Mouse (Mus musculus): ENCODE measurements around the gene Gm42669. TPM values are rescaled to one million over a fixed set of nuclear protein-coding genes. Genes with fewer than 3 reads are reported as not detected.

Gene Gm42669
- 0.04 TPM in 1 of 2 replicates, not detected in the other for polyA plus RNA-seq (2015; fragmentation: Nextera tagmentation; extraction: Ambion mirVana)

GRCm38 (mm10) chr5:107507321-107507720, at the start of gene Gm42669:
Gene Gm42669 (plus strand): TSS chr5:107507621.
- 62% methylated on average over 4 of the region's 4 CpGs for WGBS (ENCODE audit: insufficient replicate concordance)
- H3K27me3 ChIP-seq (ENCODE audit: control insufficient read depth, insufficient read depth, low read depth, low read length), result no peaks in the 10 kb centered on the region
- ATAC-seq (ENCODE audit: low read depth), result no peak
- H3K36me3 ChIP-seq (ENCODE audit: control insufficient read depth, insufficient read depth), result no peaks in the 10 kb centered on the region
- no peak within 1 kb of the TSS for H3K4me3 ChIP-seq (ENCODE audit: low read depth, low read length)
- H3K4me2 ChIP-seq (ENCODE audit: low read depth, low read length), result no peak within 1 kb of the TSS
- H3K9me3 ChIP-seq (replicated peaks; ENCODE audit: control insufficient read depth, low read length), result no peaks in the 10 kb centered on the region
- H3K4me1 ChIP-seq (ENCODE audit: control insufficient read depth, low read depth, low read length), result no peaks in the 10 kb centered on the region
- H3K27ac ChIP-seq (ENCODE audit: low read length), result no peak within 1 kb of the TSS
- no peak within 1 kb of the TSS for H3K9ac ChIP-seq (ENCODE audit: low read depth, low read length)

GRCm38 (mm10) chr5:107462147-107463076, 45.0 kb upstream of the Gm42669 start:
- Histone ChIP-seq H3K36me3 (ENCODE audit: control insufficient read depth, insufficient read depth) (no peaks in the 10 kb centered on the region), H3K4me1 (ENCODE audit: control insufficient read depth, low read depth, low read length) (peaks cover 11% of the 10 kb centered on the region), H3K9ac (ENCODE audit: low read depth, low read length) (no peak overlapping the region), H3K27ac (ENCODE audit: low read length) (peak overlapping the region; percentile 55), H3K4me2 (ENCODE audit: low read depth, low read length) (peak overlapping the region; percentile 34; the same call in 1 of the 2 replicates), H3K9me3 (replicated peaks; ENCODE audit: control insufficient read depth, low read length) (no peaks in the 10 kb centered on the region), H3K4me3 (ENCODE audit: low read depth, low read length) (no peak overlapping the region), H3K27me3 (ENCODE audit: control insufficient read depth, insufficient read depth, low read depth, low read length) (no peaks in the 10 kb centered on the region)
- 36% methylated on average over 4 of the region's 4 CpGs for WGBS (ENCODE audit: insufficient replicate concordance)
- ATAC-seq (ENCODE audit: low read depth), result peak; percentile 85

DNA sequence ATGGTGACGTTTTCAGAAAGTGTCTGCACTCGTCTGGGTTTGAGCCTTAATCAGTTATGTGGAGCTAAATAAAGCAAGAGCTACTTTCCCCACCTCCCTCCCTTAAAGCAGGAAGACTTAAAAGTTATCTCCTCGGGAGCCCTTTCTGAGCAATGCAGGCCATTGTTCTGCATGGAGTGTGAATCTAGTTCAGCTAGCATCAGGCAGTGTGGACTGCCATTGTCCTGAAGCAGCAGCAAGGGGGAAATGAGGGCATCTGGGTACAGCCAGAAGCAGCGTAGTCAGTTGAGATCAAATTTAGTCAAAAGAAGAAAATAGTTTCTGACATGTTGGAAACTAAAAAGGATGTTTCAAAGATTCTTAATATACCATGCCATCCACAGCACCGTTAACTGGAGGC, 40.9 kb upstream of the Gm42669 start:
- Histone ChIP-seq H3K4me1 (ENCODE audit: control insufficient read depth, low read depth, low read length) (peaks cover 25% of the 10 kb centered on the region), H3K27me3 (ENCODE audit: control insufficient read depth, insufficient read depth, low read depth, low read length) (no peaks in the 10 kb centered on the region), H3K27ac (ENCODE audit: low read length) (no peak overlapping the region), H3K4me2 (ENCODE audit: low read depth, low read length) (no peak overlapping the region), H3K36me3 (ENCODE audit: control insufficient read depth, insufficient read depth) (no peaks in the 10 kb centered on the region), H3K9ac (ENCODE audit: low read depth, low read length) (no peak overlapping the region), H3K4me3 (ENCODE audit: low read depth, low read length) (no peak overlapping the region), H3K9me3 (replicated peaks; ENCODE audit: control insufficient read depth, low read length) (no peaks in the 10 kb centered on the region)
- no peak for ATAC-seq (ENCODE audit: low read depth)
- WGBS (ENCODE audit: insufficient replicate concordance), result 58% methylated on average over 5 of the region's 5 CpGs

GRCm38 (mm10) chr5:107467098-107467497, 40.3 kb upstream of the Gm42669 start:
- no peaks in the 10 kb centered on the region for H3K9me3 ChIP-seq (replicated peaks; ENCODE audit: control insufficient read depth, low read length)
- ATAC-seq (ENCODE audit: low read depth), result no peak

DNA sequence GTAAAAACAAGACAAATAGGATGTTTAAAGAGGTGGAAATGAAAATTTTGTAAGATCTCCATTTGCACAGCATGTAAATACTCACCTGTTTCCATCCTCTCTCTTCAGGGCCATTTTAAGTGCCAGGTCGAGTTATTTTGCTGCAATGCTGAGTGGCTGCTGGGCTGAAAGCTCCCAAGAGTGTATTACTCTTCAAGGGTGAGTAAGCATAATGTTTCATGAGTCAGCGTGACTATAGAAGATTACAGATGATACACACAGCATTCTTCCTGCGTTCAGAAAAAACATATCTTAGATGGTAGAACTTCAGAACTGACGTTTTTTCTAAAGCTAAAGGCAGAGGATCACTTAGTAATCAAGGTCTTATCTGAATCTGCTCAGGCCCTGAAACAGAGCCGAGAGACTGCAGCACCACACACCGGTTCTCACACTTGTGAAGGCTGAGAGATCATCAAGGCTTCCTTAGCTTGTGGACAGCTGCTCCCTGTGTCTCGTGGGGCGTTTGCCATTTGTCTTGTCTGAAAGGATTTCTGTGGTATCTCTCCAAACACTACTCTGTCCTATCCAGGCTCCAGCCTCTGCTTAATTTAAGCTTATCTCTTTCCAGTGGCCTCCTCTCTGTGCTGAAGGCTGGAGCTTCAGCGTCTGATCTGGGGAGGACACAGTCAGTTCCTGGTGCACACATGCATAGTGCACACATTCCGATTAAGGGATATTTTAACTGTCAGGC, 36.7 kb upstream of the Gm42669 start:
- ATAC-seq (ENCODE audit: low read depth), result peak; percentile 91
- 27% methylated on average over 10 of the region's 10 CpGs for WGBS (ENCODE audit: insufficient replicate concordance)
- H3K27ac ChIP-seq (ENCODE audit: low read length), result peak overlapping the region; percentile 92
- H3K4me1 ChIP-seq (ENCODE audit: control insufficient read depth, low read depth, low read length), result peaks cover 15% of the 10 kb centered on the region
- H3K4me3 ChIP-seq (ENCODE audit: low read depth, low read length), result peak overlapping the region; percentile 18; the same call in 1 of the 2 replicates
- no peaks in the 10 kb centered on the region for H3K27me3 ChIP-seq (ENCODE audit: control insufficient read depth, insufficient read depth, low read depth, low read length)
- H3K9ac ChIP-seq (ENCODE audit: low read depth, low read length), result peak overlapping the region; percentile 30
- H3K36me3 ChIP-seq (ENCODE audit: control insufficient read depth, insufficient read depth), result no peaks in the 10 kb centered on the region
- no peaks in the 10 kb centered on the region for H3K9me3 ChIP-seq (replicated peaks; ENCODE audit: control insufficient read depth, low read length)
- H3K4me2 ChIP-seq (ENCODE audit: low read depth, low read length), result peak overlapping the region; percentile 51

More at GRCm38 (mm10) chr5:107467098-107467497, 40.3 kb upstream of the Gm42669 start:
- peaks cover 24% of the 10 kb centered on the region for H3K4me1 ChIP-seq (ENCODE audit: control insufficient read depth, low read depth, low read length)
- no peak overlapping the region for H3K9ac ChIP-seq (ENCODE audit: low read depth, low read length)
- H3K36me3 ChIP-seq (ENCODE audit: control insufficient read depth, insufficient read depth), result no peaks in the 10 kb centered on the region
- WGBS (ENCODE audit: insufficient replicate concordance), result 70% methylated on average over 4 of the region's 4 CpGs
- H3K4me2 ChIP-seq (ENCODE audit: low read depth, low read length), result no peak overlapping the region
- H3K27me3 ChIP-seq (ENCODE audit: control insufficient read depth, insufficient read depth, low read depth, low read length), result no peaks in the 10 kb centered on the region
- no peak overlapping the region for H3K4me3 ChIP-seq (ENCODE audit: low read depth, low read length)
- no peak overlapping the region for H3K27ac ChIP-seq (ENCODE audit: low read length)

GRCm38 (mm10) chr5:107480194-107480593, 27.2 kb upstream of the Gm42669 start:
- H3K36me3 ChIP-seq (ENCODE audit: control insufficient read depth, insufficient read depth), result no peaks in the 10 kb centered on the region
- ATAC-seq (ENCODE audit: low read depth), result no peak
- no peak overlapping the region for H3K4me3 ChIP-seq (ENCODE audit: low read depth, low read length)
- H3K27me3 ChIP-seq (ENCODE audit: control insufficient read depth, insufficient read depth, low read depth, low read length), result no peaks in the 10 kb centered on the region
- no peak overlapping the region for H3K27ac ChIP-seq (ENCODE audit: low read length)
- H3K4me2 ChIP-seq (ENCODE audit: low read depth, low read length), result no peak overlapping the region
- H3K4me1 ChIP-seq (ENCODE audit: control insufficient read depth, low read depth, low read length), result no peaks in the 10 kb centered on the region
- 59% methylated on average over 2 of the region's 2 CpGs for WGBS (ENCODE audit: insufficient replicate concordance)
- H3K9ac ChIP-seq (ENCODE audit: low read depth, low read length), result no peak overlapping the region
- no peaks in the 10 kb centered on the region for H3K9me3 ChIP-seq (replicated peaks; ENCODE audit: control insufficient read depth, low read length)

DNA sequence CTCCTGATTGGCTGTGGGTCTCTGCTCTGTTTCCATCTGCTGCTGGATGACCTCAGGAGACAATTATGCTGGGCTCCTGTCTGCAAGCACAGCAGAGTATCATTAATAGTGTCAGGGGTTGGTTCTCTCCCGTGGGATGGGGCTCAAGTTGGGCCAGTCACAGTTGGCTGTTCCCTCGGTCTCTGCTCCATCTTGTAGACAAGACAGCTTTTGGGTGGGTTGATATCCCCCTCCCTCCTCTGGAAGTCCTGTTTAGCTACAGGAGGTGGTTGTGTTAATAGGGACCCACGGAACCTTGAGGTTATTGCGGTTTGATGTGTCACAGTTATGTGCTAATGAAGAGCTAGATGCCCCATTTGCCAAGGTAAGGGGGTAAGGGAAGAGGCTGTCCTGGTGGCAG, 18.4 kb upstream of the Gm42669 start:
- H3K4me1 ChIP-seq (ENCODE audit: control insufficient read depth, low read depth, low read length), result no peaks in the 10 kb centered on the region
- no peak overlapping the region for H3K4me3 ChIP-seq (ENCODE audit: low read depth, low read length)
- no peak overlapping the region for H3K9ac ChIP-seq (ENCODE audit: low read depth, low read length)
- no peaks in the 10 kb centered on the region for H3K9me3 ChIP-seq (replicated peaks; ENCODE audit: control insufficient read depth, low read length)
- no peak overlapping the region for H3K27ac ChIP-seq (ENCODE audit: low read length)
- no peaks in the 10 kb centered on the region for H3K27me3 ChIP-seq (ENCODE audit: control insufficient read depth, insufficient read depth, low read depth, low read length)
- WGBS (ENCODE audit: insufficient replicate concordance), result 65% methylated on average over 4 of the region's 4 CpGs
- no peak for ATAC-seq (ENCODE audit: low read depth)
- H3K4me2 ChIP-seq (ENCODE audit: low read depth, low read length), result no peak overlapping the region
- no peaks in the 10 kb centered on the region for H3K36me3 ChIP-seq (ENCODE audit: control insufficient read depth, insufficient read depth)

DNA sequence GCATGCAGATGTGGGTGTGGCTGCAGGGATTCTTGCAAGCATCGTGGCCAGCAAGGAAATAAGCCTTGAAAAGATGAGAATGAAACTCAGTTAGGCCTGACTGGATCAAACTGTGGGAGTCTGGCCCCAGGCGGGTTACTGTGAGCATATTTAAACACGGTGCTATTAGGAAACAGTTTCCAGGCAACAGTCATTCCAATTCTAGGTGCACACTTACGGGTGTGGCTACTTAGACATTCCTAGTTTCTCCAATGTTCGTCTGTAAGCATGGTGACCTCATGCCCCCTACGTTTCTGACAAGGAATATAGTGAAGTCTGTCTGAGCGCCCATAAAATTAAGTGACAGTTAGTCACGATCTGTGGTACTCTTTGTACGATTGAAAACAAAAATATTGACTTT, 16.4 kb upstream of the Gm42669 start:
- no peaks in the 10 kb centered on the region for H3K36me3 ChIP-seq (ENCODE audit: control insufficient read depth, insufficient read depth)
- no peak overlapping the region for H3K27ac ChIP-seq (ENCODE audit: low read length)
- no peak overlapping the region for H3K4me3 ChIP-seq (ENCODE audit: low read depth, low read length)
- 70% methylated on average over 9 of the region's 9 CpGs for WGBS (ENCODE audit: insufficient replicate concordance)
- no peak overlapping the region for H3K4me2 ChIP-seq (ENCODE audit: low read depth, low read length)
- ATAC-seq (ENCODE audit: low read depth), result no peak
- no peaks in the 10 kb centered on the region for H3K27me3 ChIP-seq (ENCODE audit: control insufficient read depth, insufficient read depth, low read depth, low read length)
- H3K9me3 ChIP-seq (replicated peaks; ENCODE audit: control insufficient read depth, low read length), result no peaks in the 10 kb centered on the region; the same call in 1 of the 2 replicates
- H3K4me1 ChIP-seq (ENCODE audit: control insufficient read depth, low read depth, low read length), result no peaks in the 10 kb centered on the region
- H3K9ac ChIP-seq (ENCODE audit: low read depth, low read length), result no peak overlapping the region

All from liver, embryonic 16.5 days (tissue).